Mouse (Mus musculus) C2C12 (cell line): ENCODE results near the gene Tet3. TPM values are rescaled to one million over a fixed set of nuclear protein-coding genes. Genes with fewer than 3 reads are reported as not detected.

ENCODE experiments used
- H3K27me3 ChIP-seq: one replicate; pipeline ENCODE4 v1.6.1; 2011; ENCODE audit not compliant: control insufficient read depth, insufficient read depth, insufficient read length
- H3K36me3 ChIP-seq: one replicate; pipeline ENCODE4 v1.6.1; 2011; ENCODE audit not compliant: control insufficient read depth, insufficient read depth
- H3K4me3 ChIP-seq: one replicate; pipeline ENCODE4 v1.5.1; 2011; ENCODE audit warnings: mild to moderate bottlenecking, control low read depth; ENCODE audit not compliant: poor library complexity, insufficient read depth, severe bottlenecking
- H3K79me2 ChIP-seq: one replicate; pipeline ENCODE4 v1.6.1; 2011; ENCODE audit not compliant: control insufficient read depth, insufficient read depth
- H3K79me3 ChIP-seq: one replicate; pipeline ENCODE4 v1.6.1; 2011; ENCODE audit warnings: low read depth, control low read depth
- H3ac ChIP-seq: one replicate; pipeline ENCODE3; 2011; ENCODE audit warnings: low read depth; ENCODE audit not compliant: control insufficient read depth, insufficient read length
- CEBPB ChIP-seq: IDR thresholded peaks from one replicate; pipeline ENCODE4 v1.6.1; 2011; ENCODE audit warnings: low read depth, mild to moderate bottlenecking, control low read depth, moderate library complexity
- CTCF ChIP-seq: IDR thresholded peaks from one replicate; pipeline ENCODE4 v1.5.1; 2011; ENCODE audit not compliant: control insufficient read depth, insufficient read depth, insufficient read length
- FOSL1 ChIP-seq: IDR thresholded peaks from one replicate; pipeline ENCODE4 v1.8.0; 2011; ENCODE audit warnings: mild to moderate bottlenecking, low read length; ENCODE audit not compliant: poor library complexity, insufficient read depth, severe bottlenecking
- MAX ChIP-seq: IDR thresholded peaks from one replicate; pipeline ENCODE4 v1.6.1; 2011; ENCODE audit warnings: mild to moderate bottlenecking, control low read depth
- MYOD1 ChIP-seq: IDR thresholded peaks from one replicate; pipeline ENCODE4 v1.6.1; 2011; ENCODE audit warnings: low read depth; ENCODE audit not compliant: control insufficient read depth, insufficient read length
- MYOG ChIP-seq: IDR thresholded peaks from one replicate; pipeline ENCODE4 v1.6.1; 2011; ENCODE audit not compliant: control insufficient read depth, insufficient read length; ENCODE audit errors: extremely low read depth
- USF1 ChIP-seq: IDR thresholded peaks from one replicate; pipeline ENCODE4 v1.6.1; 2011; ENCODE audit warnings: low read depth, mild to moderate bottlenecking, control low read depth, moderate library complexity
- long read RNA-seq, 2 experiments: library from polyadenylated mRNA; unstranded; transcript quantifications; one replicate each; pipeline ENCODE4 v2.0.0; 2019 to 2020
- polyA plus RNA-seq: library from polyadenylated mRNA; unstranded; fragments of >200 nt; fragmentation: generic; extraction: Trizol; gene quantifications from one replicate; pipeline ENCODE4 v1.2.1, GENCODE M21; 2012; ENCODE audit warnings: missing spikeins

Gene Tet3
- polyA plus RNA-seq: 6.0 TPM
- long read RNA-seq, experiment 1, partial matches to known transcripts: 3 of 9 reads
- long read RNA-seq, experiment 1, other reads (novel, unspliced or antisense): 6 of 9 reads
- long read RNA-seq, experiment 2, full-length matches to known transcripts: 1 of 13 reads
- long read RNA-seq, experiment 2, partial matches to known transcripts: 4 of 13 reads
- long read RNA-seq, experiment 2, other reads (novel, unspliced or antisense): 8 of 13 reads

GRCm38 (mm10) chr6:83459034-83459644 is at the start of gene Tet3:
Gene Tet3 (minus strand): TSS chr6:83459084.
- H3K79me3 ChIP-seq: peaks cover 14% of the 10 kb centered on the region
- H3K79me2 ChIP-seq: peaks cover 18% of the 10 kb centered on the region
- no peak within 1 kb of the TSS for H3ac ChIP-seq
- no peaks in the 10 kb centered on the region for H3K36me3 ChIP-seq
- TF ChIP-seq CTCF (no peak), USF1 (no peak), MYOG (no peak), FOSL1 (no peak), MAX (no peak), CEBPB (no peak), MYOD1 (no peak)
- no peak within 1 kb of the TSS for H3K4me3 ChIP-seq
- H3K27me3 ChIP-seq: no peaks in the 10 kb centered on the region

GRCm38 (mm10) chr6:83507168-83507546 is 48.3 kb upstream of the Tet3 start:
- peaks cover 6% of the 10 kb centered on the region for H3K79me3 ChIP-seq
- H3K36me3 ChIP-seq: no peaks in the 10 kb centered on the region
- no peak for TF ChIP-seq CEBPB
- TF ChIP-seq FOSL1: no peak
- TF ChIP-seq USF1: no peak
- no peak for TF ChIP-seq MAX
- TF ChIP-seq MYOG: no peak
- TF ChIP-seq CTCF: no peak
- no peak for TF ChIP-seq MYOD1
- peaks cover 40% of the 10 kb centered on the region for H3K79me2 ChIP-seq
- H3K27me3 ChIP-seq: no peaks in the 10 kb centered on the region
- H3ac ChIP-seq: peak overlapping the region; percentile 33
- H3K4me3 ChIP-seq: peak overlapping the region; percentile 16

GRCm38 (mm10) chr6:83506258-83507167 is 47.6 kb upstream of the Tet3 start, which contains the start of gene Dguok:
Gene Dguok (minus strand): TSS chr6:83506969.
- TF ChIP-seq MAX: peak; percentile 59
- TF ChIP-seq CTCF: no peak
- Histone ChIP-seq H3K4me3 (peak within 1 kb of the TSS; percentile 60), H3K79me3 (peaks cover 6% of the 10 kb centered on the region), H3K79me2 (peaks cover 46% of the 10 kb centered on the region), H3ac (peak within 1 kb of the TSS; percentile 93), H3K36me3 (no peaks in the 10 kb centered on the region), H3K27me3 (no peaks in the 10 kb centered on the region)

DNA sequence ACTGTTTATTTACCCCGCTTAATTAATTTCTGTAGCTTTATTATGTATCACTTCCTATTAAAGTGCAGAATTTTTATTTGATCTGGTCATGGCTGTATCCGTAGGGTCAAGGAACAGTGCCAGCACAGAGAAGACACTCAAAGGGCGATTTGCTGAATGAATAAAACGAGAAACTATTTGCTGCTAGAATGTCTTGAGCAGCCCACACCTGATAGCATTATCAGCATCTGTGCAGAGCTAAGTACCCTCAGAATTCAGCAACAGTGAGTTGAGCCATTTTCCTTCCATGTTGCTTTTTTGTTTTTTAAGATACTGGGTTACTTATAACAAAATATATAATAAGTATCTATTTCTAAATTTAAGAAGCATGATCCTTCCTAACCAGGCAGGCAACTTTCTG is 46.7 kb upstream of the Tet3 start:
- H3K36me3 ChIP-seq: no peaks in the 10 kb centered on the region
- H3K4me3 ChIP-seq: peak overlapping the region; percentile 60
- no peaks in the 10 kb centered on the region for H3K27me3 ChIP-seq
- no peak overlapping the region for H3ac ChIP-seq
- peaks cover 6% of the 10 kb centered on the region for H3K79me3 ChIP-seq
- TF ChIP-seq USF1 (no peak), MAX (no peak), FOSL1 (no peak), CEBPB (no peak)
- peaks cover 50% of the 10 kb centered on the region for H3K79me2 ChIP-seq

DNA sequence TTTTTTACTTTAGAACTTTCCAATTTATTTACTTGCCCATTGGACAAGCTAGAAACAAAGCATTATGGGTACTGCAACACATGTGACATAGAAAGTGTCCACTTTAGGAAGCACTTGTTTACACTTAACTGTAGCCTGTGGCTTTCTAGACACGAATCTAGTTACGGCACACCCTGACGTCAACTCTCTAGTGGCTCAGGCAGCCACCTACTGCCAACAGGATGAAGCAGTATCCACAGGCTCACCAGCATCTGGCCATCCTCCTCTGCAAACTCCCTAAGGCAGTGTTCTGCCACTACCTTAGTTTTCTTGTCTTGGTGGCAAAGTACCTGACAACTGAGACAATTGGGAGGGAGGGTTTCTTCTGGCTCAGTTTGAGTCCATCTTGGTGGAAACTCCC is 44.5 kb upstream of the Tet3 start:
- H3K79me2 ChIP-seq: peaks cover 50% of the 10 kb centered on the region
- TF ChIP-seq MYOG (no peak), MYOD1 (no peak), FOSL1 (no peak), MAX (no peak), USF1 (no peak), CEBPB (no peak), CTCF (no peak)
- H3K36me3 ChIP-seq: peaks cover 3% of the 10 kb centered on the region
- H3ac ChIP-seq: no peak overlapping the region
- no peaks in the 10 kb centered on the region for H3K27me3 ChIP-seq
- peaks cover 6% of the 10 kb centered on the region for H3K79me3 ChIP-seq
- H3K4me3 ChIP-seq: no peak overlapping the region

- Histone ChIP-seq H3K79me2 (peaks cover 50% of the 10 kb centered on the region), H3K27me3 (no peaks in the 10 kb centered on the region), H3K4me3 (no peak overlapping the region), H3ac (no peak overlapping the region), H3K36me3 (peaks cover 3% of the 10 kb centered on the region), H3K79me3 (peaks cover 6% of the 10 kb centered on the region)
- TF ChIP-seq CEBPB: no peak
- TF ChIP-seq USF1: no peak
- no peak for TF ChIP-seq MAX
- TF ChIP-seq CTCF: no peak
- TF ChIP-seq MYOG: no peak
- no peak for TF ChIP-seq MYOD1
- TF ChIP-seq FOSL1: no peak
Observed at GRCm38 (mm10) chr6:83502656-83503055, 43.8 kb upstream of the Tet3 start.
